In the genomic region with DNA sequence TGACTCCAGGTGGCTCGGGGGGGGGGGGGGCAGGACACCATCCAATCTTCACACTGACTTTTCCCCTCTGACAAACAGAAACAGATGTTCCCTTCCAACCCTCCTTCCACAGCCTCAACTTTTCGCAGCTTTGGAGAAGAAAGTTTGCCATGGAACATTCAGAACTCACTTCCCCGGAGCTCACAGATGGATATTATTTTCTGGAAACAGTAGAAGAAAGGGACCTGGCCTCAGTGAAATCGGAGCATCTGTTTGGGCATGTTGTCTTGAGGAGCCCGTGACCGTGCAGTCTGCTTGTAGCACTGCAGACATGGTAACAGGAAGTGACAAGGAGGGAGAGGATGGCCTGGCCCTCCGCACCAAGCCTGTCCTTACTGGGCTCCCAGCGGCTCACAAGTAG, we compare ENCODE assay signal across 16 mouse cellular contexts.
DNase-seq lines count a peak whose midpoint lies in the region; ATAC-seq and TF ChIP-seq lines count a peak whose summit lies in the region.
"Had no signal": no experiment of that assay in that cellular context is flagged by ENCODE, and none has a peak within 500 bp of the region (broad histone marks: within the 10 kb centered on the region; RNA-seq: fewer than 3 reads in every experiment).

No protein-coding gene starts in this region.

- H3K4me3 ChIP-seq in heart, adult 2 months = no peak overlapping the region
- H3K4me3 ChIP-seq in heart, embryonic 12.5 days = no peak overlapping the region
- H3K4me3 ChIP-seq in embryonic facial prominence, embryonic 10.5 days = no peak overlapping the region
- H3K4me3 ChIP-seq in limb, embryonic 11.5 days (ENCODE audit: low read depth, low read length) = no peak overlapping the region
- no peak overlapping the region for H3K4me3 ChIP-seq in kidney, adult 2 months (ENCODE audit: insufficient read depth, low read depth, low read length)
- no peak overlapping the region for H3K4me3 ChIP-seq in cerebellum, adult 2 months (replicated peaks; ENCODE audit: insufficient read depth, low read depth, low read length)
- H3K4me3 ChIP-seq in lung, adult 2 months (replicated peaks; ENCODE audit: extremely low read depth, low read depth, low read length) = no peak overlapping the region
- H3K4me3 ChIP-seq: erythroblast, embryonic 14.5 days; hindbrain, embryonic 12.5 days; kidney, embryonic 15.5 days; neural tube, embryonic 13.5 days had no signal

- TF ChIP-seq POLR2A in heart, adult 2 months (IDR thresholded peaks at IDR 0.05; ENCODE audit: insufficient read depth, low read depth, low read length) = no peak
- no peak for TF ChIP-seq POLR2A in kidney, adult 2 months (IDR thresholded peaks at IDR 0.05; ENCODE audit: low read depth, low read length)
- no peak for TF ChIP-seq POLR2A in cerebellum, adult 2 months (IDR thresholded peaks at IDR 0.05; ENCODE audit: borderline replicate concordance, insufficient read depth, low read length)
- TF ChIP-seq POLR2A in lung, adult 2 months (IDR thresholded peaks at IDR 0.05; ENCODE audit: borderline replicate concordance, extremely low read depth, low read depth, low read length) = no peak

- peak overlapping the region; percentile 20; the same call in 1 of the 2 replicates for H3K27ac ChIP-seq in heart, adult 2 months
- no peak overlapping the region for H3K27ac ChIP-seq in heart, embryonic 12.5 days (ENCODE audit: poor library complexity, severe bottlenecking)
- H3K27ac ChIP-seq in embryonic facial prominence, embryonic 10.5 days (replicated peaks) = peak overlapping the region; percentile 57
- H3K27ac ChIP-seq in limb, embryonic 11.5 days (replicated peaks; ENCODE audit: low read depth, low read length) = peak overlapping the region; percentile 57; the same call in 1 of the 2 replicates
- H3K27ac ChIP-seq in kidney, adult 2 months (ENCODE audit: insufficient read depth, low read depth, low read length) = no peak overlapping the region
- no peak overlapping the region for H3K27ac ChIP-seq in cerebellum, adult 2 months (ENCODE audit: insufficient read depth, low read length)
- H3K27ac ChIP-seq: hindbrain, embryonic 12.5 days; kidney, embryonic 15.5 days; liver, embryonic 14.5 days; neural tube, embryonic 13.5 days had no signal

- no peak overlapping the region for H3K9ac ChIP-seq in heart, adult 2 months (ENCODE audit: low read depth, low read length)
- no peak overlapping the region for H3K9ac ChIP-seq in heart, embryonic 12.5 days
- no peak overlapping the region for H3K9ac ChIP-seq in limb, embryonic 11.5 days (ENCODE audit: low read length)
- H3K9ac ChIP-seq: hindbrain, embryonic 12.5 days; kidney, embryonic 15.5 days; liver, embryonic 14.5 days; neural tube, embryonic 13.5 days had no signal

- no peaks in the 10 kb centered on the region for H3K9me3 ChIP-seq in heart, embryonic 12.5 days (replicated peaks)
- no peaks in the 10 kb centered on the region for H3K9me3 ChIP-seq in embryonic facial prominence, embryonic 10.5 days
- H3K9me3 ChIP-seq in limb, embryonic 11.5 days (ENCODE audit: control insufficient read depth, low read length) = no peaks in the 10 kb centered on the region
- H3K9me3 ChIP-seq: hindbrain, embryonic 12.5 days; kidney, embryonic 15.5 days; neural tube, embryonic 13.5 days had no signal

- no peaks in the 10 kb centered on the region for H3K36me3 ChIP-seq in heart, adult 2 months (ENCODE audit: control insufficient read depth, insufficient read depth, low read length)
- H3K36me3 ChIP-seq in heart, embryonic 12.5 days = no peaks in the 10 kb centered on the region
- no peaks in the 10 kb centered on the region for H3K36me3 ChIP-seq in embryonic facial prominence, embryonic 10.5 days (replicated peaks)
- H3K36me3 ChIP-seq in limb, embryonic 11.5 days (ENCODE audit: control insufficient read depth, insufficient read depth, low read length) = no peaks in the 10 kb centered on the region
- no peaks in the 10 kb centered on the region for H3K36me3 ChIP-seq in kidney, adult 2 months (ENCODE audit: control insufficient read depth, insufficient read depth, low read length)
- H3K36me3 ChIP-seq: hindbrain, embryonic 12.5 days; kidney, embryonic 15.5 days; neural tube, embryonic 13.5 days had no signal

- no peaks in the 10 kb centered on the region for H3K79me2 ChIP-seq in heart, adult 2 months (replicated peaks; ENCODE audit: control insufficient read depth, insufficient read depth, low read length)

- no peaks in the 10 kb centered on the region for H3K4me1 ChIP-seq in heart, adult 2 months (ENCODE audit: control insufficient read depth, insufficient read depth, low read length)
- no peaks in the 10 kb centered on the region for H3K4me1 ChIP-seq in heart, embryonic 12.5 days (replicated peaks)
- peaks cover 53% of the 10 kb centered on the region for H3K4me1 ChIP-seq in embryonic facial prominence, embryonic 10.5 days
- H3K4me1 ChIP-seq in limb, embryonic 11.5 days (ENCODE audit: control insufficient read depth, insufficient read depth, low read length) = peaks cover 15% of the 10 kb centered on the region
- H3K4me1 ChIP-seq in kidney, adult 2 months (ENCODE audit: control insufficient read depth, insufficient read depth, low read length) = no peaks in the 10 kb centered on the region
- H3K4me1 ChIP-seq in cerebellum, adult 2 months (ENCODE audit: control insufficient read depth, insufficient read depth, low read length) = no peaks in the 10 kb centered on the region
- no peaks in the 10 kb centered on the region for H3K4me1 ChIP-seq in lung, adult 2 months (ENCODE audit: control insufficient read depth, insufficient read depth, low read length)
- H3K4me1 ChIP-seq: kidney, embryonic 15.5 days had no signal

- WGBS in heart, adult 2 months = 67% methylated on average over 8 of the region's 8 CpGs
- 73% methylated on average over 8 of the region's 8 CpGs for WGBS in heart, embryonic 12.5 days
- WGBS in embryonic facial prominence, embryonic 10.5 days = 42% methylated on average over 8 of the region's 8 CpGs
- WGBS in limb, embryonic 11.5 days = 18% methylated on average over 8 of the region's 8 CpGs
- WGBS in kidney, adult 2 months = 66% methylated on average over 8 of the region's 8 CpGs
- 49% methylated on average over 8 of the region's 8 CpGs for WGBS in cerebellum, adult 2 months
- 63% methylated on average over 8 of the region's 8 CpGs for WGBS in lung, adult 2 months

- no peaks in the 10 kb centered on the region for H3K27me3 ChIP-seq in heart, adult 2 months (ENCODE audit: control insufficient read depth, insufficient read depth, low read length)
- no peaks in the 10 kb centered on the region for H3K27me3 ChIP-seq in heart, embryonic 12.5 days (replicated peaks)
- H3K27me3 ChIP-seq in embryonic facial prominence, embryonic 10.5 days (replicated peaks; ENCODE audit: low read depth, poor library complexity, severe bottlenecking) = no peaks in the 10 kb centered on the region
- no peaks in the 10 kb centered on the region for H3K27me3 ChIP-seq in limb, embryonic 11.5 days (ENCODE audit: control insufficient read depth, insufficient read depth, low read length)
- H3K27me3 ChIP-seq in kidney, adult 2 months (replicated peaks; ENCODE audit: control insufficient read depth, insufficient read depth, low read length) = no peaks in the 10 kb centered on the region
- H3K27me3 ChIP-seq in cerebellum, adult 2 months (ENCODE audit: control insufficient read depth, insufficient read depth, low read length) = peaks cover 2% of the 10 kb centered on the region; the same call in 1 of the 2 replicates
- H3K27me3 ChIP-seq: hindbrain, embryonic 12.5 days; kidney, embryonic 15.5 days; neural tube, embryonic 13.5 days had no signal

- TF ChIP-seq CTCF in heart, adult 2 months (IDR thresholded peaks at IDR 0.05) = no peak
- no peak for TF ChIP-seq CTCF in kidney, adult 2 months (conservative IDR thresholded peaks at IDR 0.05; ENCODE audit: insufficient read depth, insufficient read length, low read depth, low read length)
- TF ChIP-seq CTCF in cerebellum, adult 2 months (IDR thresholded peaks at IDR 0.05; ENCODE audit: borderline replicate concordance, insufficient read depth, low read depth, low read length) = no peak
- no peak for TF ChIP-seq CTCF in lung, adult 2 months (IDR thresholded peaks at IDR 0.05; ENCODE audit: insufficient read depth, low read length)

- no peak for TF ChIP-seq EP300 in heart, adult 2 months (IDR thresholded peaks at IDR 0.05; ENCODE audit: insufficient read depth, low read depth, low read length)

- DNase-seq in heart, adult 2 months = peak; percentile 18 to 34
- peak; percentile 58 for DNase-seq in embryonic facial prominence, embryonic 10.5 days (ENCODE audit: low spot score)
- DNase-seq in gastrocnemius, adult 8-10 months (ENCODE audit: low spot score in 2 of 2) = peak; percentile 15 to 17
- peak; percentile 41 for DNase-seq in limb, embryonic 11.5 days (ENCODE audit: low spot score)
- DNase-seq in kidney, adult 2 months = no peak
- DNase-seq in cerebellum, adult 2 months = no peak
- DNase-seq in lung, adult 2 months = no peak
- DNase-seq: cerebellum, adult 9-10 months had no signal

- no peak overlapping the region for H3K4me2 ChIP-seq in heart, embryonic 12.5 days
- no peak overlapping the region for H3K4me2 ChIP-seq in limb, embryonic 11.5 days (ENCODE audit: low read depth, severe bottlenecking)
- H3K4me2 ChIP-seq: hindbrain, embryonic 12.5 days; kidney, embryonic 15.5 days; neural tube, embryonic 13.5 days had no signal

- intact Hi-C loops in heart, adult 2 months (cut with DNase I) = no loop called here

- ATAC-seq in heart, embryonic 12.5 days (ENCODE audit: insufficient number of reproducible peaks, low FRiP score) = no peak
- no peak for ATAC-seq in limb, embryonic 11.5 days (ENCODE audit: insufficient number of reproducible peaks, low FRiP score, low TSS enrichment, low read depth)
- ATAC-seq: CD4-positive, CD25-positive, alpha-beta regulatory T cell, adult 4 months; midbrain, embryonic 16.5 days had no signal

Comparison
In these comparisons a context has a peak if more than half of its experiments do, and no peak if none do; other contexts are left out.
1. H3K27ac ChIP-seq: peak in heart, adult 2 months (single experiment), embryonic facial prominence, embryonic 10.5 days (single experiment) and limb, embryonic 11.5 days (single experiment); none in heart, embryonic 12.5 days (single experiment), kidney, adult 2 months (single experiment) and cerebellum, adult 2 months (single experiment).
2. DNase-seq: peak in heart, adult 2 months (2 of 2), embryonic facial prominence, embryonic 10.5 days (single experiment), gastrocnemius, adult 8-10 months (2 of 2) and limb, embryonic 11.5 days (single experiment); none in kidney, adult 2 months (single experiment), cerebellum, adult 2 months (0 of 2) and lung, adult 2 months (single experiment).